Mouse (Mus musculus) embryo, embryonic 9.5 days (tissue): ENCODE data around the gene Tspan12.
A peak's percentile ranks its signal among the peaks of the same experiment; 100 is the strongest.
"Not testable (repeated sequence)": the region's sequence is repeated elsewhere in the genome, so short reads cannot be mapped to it uniquely, and the experiment has no call there.

Source experiments
- DNase-seq: peaks from one replicate; pipeline ENCODE4 v3.0.0-alpha.2; 2017; ENCODE audit errors: extremely low spot score

Tspan12 gene

GRCm38 (mm10) chr6:21828437-21828836, 23.9 kb downstream of the Tspan12 start:
- no peak for DNase-seq

- DNase-seq, result no peak
Observed at GRCm38 (mm10) chr6:21828001-21828400, 24.3 kb downstream of the Tspan12 start.

GRCm38 (mm10) chr6:21823694-21824093, 28.6 kb downstream of the Tspan12 start:
- DNase-seq, result no peak

GRCm38 (mm10) chr6:21823281-21823680, 29.0 kb downstream of the Tspan12 start:
- no peak for DNase-seq

GRCm38 (mm10) chr6:21822721-21823134, 29.6 kb downstream of the Tspan12 start:
- DNase-seq, result no peak

DNA sequence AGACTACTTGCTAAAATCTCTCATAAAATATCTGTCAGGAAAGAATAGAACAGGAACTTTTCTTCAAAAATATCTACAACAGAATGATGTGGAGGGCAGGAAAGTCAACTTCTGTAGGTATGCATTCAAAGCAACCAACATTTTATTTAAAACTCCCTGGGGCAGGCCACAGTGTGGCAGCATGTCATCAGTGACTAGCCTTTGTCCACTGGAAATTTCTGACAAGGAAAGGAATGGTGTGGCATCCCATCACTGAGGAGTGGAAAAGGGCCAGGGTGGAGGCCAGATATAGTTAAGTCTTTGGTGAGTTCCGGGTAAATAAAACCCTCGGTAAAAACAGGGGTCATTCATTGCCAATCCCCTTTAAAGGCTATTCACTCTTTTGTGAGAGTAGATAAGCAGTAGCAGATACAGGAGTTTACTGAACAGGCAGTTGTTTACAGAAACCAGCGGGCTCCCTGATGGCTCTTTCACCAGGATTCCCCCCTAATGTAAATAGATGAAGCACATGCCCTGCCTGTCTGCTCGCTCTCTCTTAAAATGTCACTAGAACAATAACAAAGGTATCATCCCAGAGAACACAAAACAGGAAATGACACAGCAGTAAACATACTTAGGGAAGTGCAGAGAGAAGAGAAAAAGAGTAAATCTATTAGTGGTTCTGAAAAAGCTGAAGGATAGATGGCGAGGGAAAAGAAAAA, 34.1 kb downstream of the Tspan12 start:
- DNase-seq, result no peak

DNA sequence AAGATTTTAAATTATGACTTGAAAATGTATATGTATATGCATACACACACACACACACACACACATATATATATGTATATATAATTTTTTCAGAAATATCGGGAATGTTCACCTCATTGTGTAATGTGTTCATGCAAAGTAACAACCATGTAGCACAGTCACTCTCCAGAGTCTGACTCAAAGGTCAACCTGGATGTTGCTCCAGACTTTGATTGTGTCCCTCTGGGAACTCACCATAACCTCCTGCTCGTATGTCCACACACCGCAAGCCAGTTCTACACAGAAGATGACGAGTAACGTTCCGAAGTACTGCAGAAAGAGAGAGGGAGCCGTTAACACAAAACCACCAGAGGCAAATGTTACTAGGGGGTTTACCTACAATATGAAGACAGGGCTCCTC, 46.3 kb downstream of the Tspan12 start:
- DNase-seq, result no peak

DNA sequence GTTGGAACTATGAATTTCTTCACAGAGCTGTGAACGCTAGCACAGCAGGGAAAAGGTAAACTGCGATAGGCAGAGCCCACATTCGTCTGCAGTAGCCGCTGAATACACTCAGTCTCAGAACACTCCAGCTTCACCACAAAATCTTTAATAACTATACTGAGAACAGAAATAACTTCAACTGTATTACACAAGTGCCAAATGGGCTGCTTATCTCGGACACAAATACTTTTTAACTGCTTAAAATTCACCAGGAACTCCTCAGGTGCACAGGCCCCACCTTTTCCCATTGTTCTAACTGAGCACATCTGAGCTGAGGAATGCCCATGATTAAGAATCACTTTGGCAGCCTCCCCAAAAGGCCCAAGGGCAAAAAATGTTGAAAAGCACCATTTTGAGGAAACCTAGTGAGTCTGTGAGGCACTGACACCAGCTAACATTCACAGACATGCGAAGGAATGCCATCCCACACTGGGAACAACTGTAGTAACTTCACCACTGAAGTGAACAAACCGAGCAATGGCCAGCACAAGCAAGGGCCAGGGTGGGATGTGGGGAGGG, 47.2 kb downstream of the Tspan12 start:
- no peak for DNase-seq

DNA sequence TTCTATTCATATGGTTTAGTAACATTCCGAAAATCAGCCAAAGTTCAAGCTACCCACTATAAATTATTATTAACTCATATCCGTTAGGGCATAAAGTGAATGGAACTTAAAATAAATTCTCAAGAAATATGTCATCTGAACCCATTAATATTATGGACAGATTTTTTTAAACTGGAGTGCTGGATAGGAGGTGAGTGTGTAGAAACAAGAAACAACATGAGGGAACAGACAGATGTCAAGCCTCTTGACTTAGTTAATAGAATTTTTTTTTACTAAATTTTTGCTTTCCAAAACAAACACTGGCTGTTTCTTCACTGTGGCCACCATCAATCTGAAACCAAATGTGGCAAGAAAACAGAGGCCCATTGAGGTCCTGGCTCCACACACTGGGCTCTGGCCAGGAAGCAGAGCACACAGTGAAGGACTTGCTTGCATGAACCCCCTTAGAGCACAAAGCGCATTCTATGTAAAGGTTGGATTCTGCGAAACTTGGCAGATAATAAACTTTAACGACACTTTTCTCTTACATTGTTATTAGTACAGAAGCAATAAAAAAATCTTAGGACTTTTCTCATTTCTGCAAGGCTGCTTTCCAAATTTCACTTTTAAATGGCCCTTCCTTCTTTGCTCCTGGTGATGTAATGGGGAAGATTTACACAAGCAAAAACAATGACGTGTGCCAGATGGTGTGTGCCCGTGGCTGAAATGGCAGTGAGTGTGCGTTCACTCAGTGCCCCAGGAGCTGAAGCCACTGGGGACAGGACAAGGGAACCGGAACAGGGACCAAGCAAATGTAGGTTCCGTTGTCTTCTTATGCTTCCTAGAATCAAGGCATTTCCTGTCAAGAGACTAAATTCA, 48.6 kb downstream of the Tspan12 start:
- no peak for DNase-seq

GRCm38 (mm10) chr6:21798581-21798980, 53.7 kb downstream of the Tspan12 start:
- DNase-seq, result no peak

DNA sequence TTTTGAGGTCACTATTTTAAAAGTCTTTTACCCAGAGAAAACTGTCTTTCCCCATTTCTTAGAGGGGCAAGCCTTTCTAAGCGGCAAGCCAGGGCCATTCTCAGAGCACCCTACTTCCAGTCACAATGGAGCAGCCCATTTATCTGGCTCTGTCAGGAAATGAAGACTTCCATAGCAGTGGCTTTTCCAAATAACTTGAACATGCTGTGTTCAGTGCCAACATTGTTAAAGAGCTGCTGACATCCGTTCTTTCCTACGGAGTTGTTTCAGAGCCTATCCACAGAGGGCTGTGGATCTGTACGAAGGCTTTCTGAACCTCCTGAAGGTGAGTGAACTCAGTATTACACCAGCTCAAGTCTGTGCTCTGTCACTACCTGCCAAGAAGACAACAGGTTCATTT, 55.2 kb downstream of the Tspan12 start:
- DNase-seq, result no peak

DNA sequence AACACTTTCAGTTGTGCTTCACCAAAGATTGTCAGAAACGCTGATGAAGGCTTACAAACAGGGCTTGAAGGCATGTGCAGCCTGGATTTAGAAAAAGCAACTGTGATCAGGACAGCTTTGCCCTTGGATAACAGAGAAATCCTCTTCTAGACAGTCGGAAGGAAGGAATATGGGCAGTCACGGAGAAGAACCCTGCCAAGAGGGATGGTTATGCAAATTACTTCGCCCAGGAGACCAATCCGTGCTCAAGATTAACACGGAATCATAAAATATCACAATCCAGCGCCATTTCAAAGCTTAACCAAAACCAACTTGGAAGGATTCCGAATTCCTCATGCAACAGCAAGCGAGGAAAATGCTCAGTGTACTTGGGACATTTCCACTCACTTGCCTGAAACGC, 55.9 kb downstream of the Tspan12 start:
- DNase-seq, result no peak

- no peak for DNase-seq
Observed at GRCm38 (mm10) chr6:21795410-21795809, 56.9 kb downstream of the Tspan12 start.

- peak; percentile 60 for DNase-seq
Observed at GRCm38 (mm10) chr6:21795072-21795407, 57.3 kb downstream of the Tspan12 start.

- no peak for DNase-seq
Observed at GRCm38 (mm10) chr6:21794337-21795071, 57.8 kb downstream of the Tspan12 start.

GRCm38 (mm10) chr6:21791307-21791706, 61.0 kb downstream of the Tspan12 start:
- no peak for DNase-seq

DNA sequence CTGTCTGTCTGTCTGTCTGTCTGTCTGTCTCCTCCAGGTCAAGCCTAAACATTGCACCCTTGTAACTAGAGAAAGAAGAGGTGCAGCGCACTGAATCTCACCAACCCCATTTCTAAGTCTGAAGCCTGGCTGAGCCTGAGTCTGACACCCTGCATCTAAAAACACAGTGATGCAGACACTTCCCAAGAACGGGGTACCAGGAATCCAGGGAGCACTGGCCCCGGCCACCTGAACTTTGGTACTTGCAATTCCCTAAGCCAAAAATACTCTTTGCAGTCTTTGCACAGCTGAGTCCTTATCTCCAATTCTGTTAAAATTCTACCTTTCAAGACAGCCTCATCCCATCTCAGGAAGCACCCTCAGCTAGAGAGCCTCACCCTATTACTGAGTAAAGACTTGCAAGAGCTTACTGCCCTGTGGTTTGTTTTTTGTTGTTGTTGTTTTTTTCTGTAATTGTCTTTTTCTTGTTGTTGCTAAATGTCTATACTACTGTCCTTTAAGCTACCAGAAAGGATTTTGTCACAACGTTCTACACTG, 61.7 kb downstream of the Tspan12 start:
- no peak for DNase-seq

GRCm38 (mm10) chr6:21790036-21790435, 62.3 kb downstream of the Tspan12 start:
- DNase-seq, result no peak

DNA sequence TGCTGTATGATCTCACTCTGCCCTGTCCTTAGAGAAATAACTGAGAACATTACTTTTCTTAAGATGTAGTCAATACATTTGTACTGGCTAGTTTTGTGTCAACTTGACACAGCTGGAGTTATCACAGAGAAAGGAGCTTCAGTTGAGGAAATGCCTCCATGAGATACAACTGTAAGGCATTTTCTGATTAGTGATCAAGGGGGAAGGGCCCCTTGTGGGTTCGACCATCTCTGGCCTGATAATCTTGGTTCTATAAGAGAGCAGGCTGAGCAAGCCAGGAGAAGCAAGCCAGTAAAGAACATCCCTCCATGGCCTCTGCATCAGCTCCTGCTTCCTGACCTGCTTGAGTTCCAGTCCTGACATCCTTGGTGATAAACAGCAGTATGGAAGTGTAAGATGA, 62.7 kb downstream of the Tspan12 start:
- not testable (repeated sequence) for DNase-seq

GRCm38 (mm10) chr6:21787757-21788156, 64.6 kb downstream of the Tspan12 start:
- DNase-seq, result no peak

DNA sequence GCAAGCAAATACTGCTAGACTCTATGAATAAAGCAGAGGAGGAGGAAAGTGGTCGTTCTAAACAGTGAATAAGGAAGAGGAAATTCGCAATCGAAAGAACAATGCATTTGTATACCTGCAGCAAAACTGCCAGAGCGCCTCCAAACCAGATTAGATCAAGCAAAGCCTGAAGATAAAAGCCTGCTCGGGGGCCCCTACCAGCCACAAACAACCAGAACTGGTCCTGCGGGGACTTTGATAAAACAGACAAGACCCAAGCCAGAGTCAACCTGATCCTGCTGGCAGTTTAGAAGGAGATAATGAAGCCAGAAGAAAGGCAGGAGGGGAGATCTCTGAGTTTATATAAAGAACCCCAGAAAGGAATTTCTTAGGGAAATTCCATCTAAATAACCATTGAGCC, 65.0 kb downstream of the Tspan12 start:
- DNase-seq, result no peak
